Mouse (Mus musculus): ENCODE measurements at regions not wholly inside any gene's neighbourhood (a gene's known extent, or its start where the extent isn't known, plus 50 kb on each side); places are given as distances from the start of the nearest gene placed in this dataset.

GRCm38 (mm10) chr3:57910020-57910419, 62.1 kb upstream of the Pfn2 start:
- Histone ChIP-seq H3K27me3 (replicated peaks; ENCODE audit: control insufficient read depth, insufficient read depth, low read length) (no peaks in the 10 kb centered on the region), H3K4me2 (replicated peaks; ENCODE audit: low read depth) (no peak overlapping the region), H3K4me3 (ENCODE audit: low read depth, low read length) (no peak overlapping the region), H3K9me3 (ENCODE audit: control insufficient read depth) (no peaks in the 10 kb centered on the region), H3K36me3 (ENCODE audit: control insufficient read depth, insufficient read depth) (no peaks in the 10 kb centered on the region), H3K27ac (ENCODE audit: low read depth, low read length) (no peak overlapping the region), H3K4me1 (replicated peaks; ENCODE audit: control insufficient read depth, insufficient read depth, low read length) (no peaks in the 10 kb centered on the region), H3K9ac (ENCODE audit: low read depth, low read length) (no peak overlapping the region)
- no peak for TF ChIP-seq CTCF (IDR thresholded peaks at IDR 0.05; ENCODE audit: low read depth)
- ATAC-seq: no peak

- TF ChIP-seq CTCF (IDR thresholded peaks at IDR 0.05; ENCODE audit: low read depth): no peak
- H3K9me3 ChIP-seq (ENCODE audit: control insufficient read depth): no peaks in the 10 kb centered on the region
- no peaks in the 10 kb centered on the region for H3K27me3 ChIP-seq (replicated peaks; ENCODE audit: control insufficient read depth, insufficient read depth, low read length)
- 41% methylated on average over 16 of the region's 16 CpGs for WGBS
- H3K27ac ChIP-seq (ENCODE audit: low read depth, low read length): no peak overlapping the region
- no peak overlapping the region for H3K9ac ChIP-seq (ENCODE audit: low read depth, low read length)
- ATAC-seq: no peak
- no peaks in the 10 kb centered on the region for H3K4me1 ChIP-seq (replicated peaks; ENCODE audit: control insufficient read depth, insufficient read depth, low read length)
- H3K36me3 ChIP-seq (ENCODE audit: control insufficient read depth, insufficient read depth): no peaks in the 10 kb centered on the region
- H3K4me2 ChIP-seq (replicated peaks; ENCODE audit: low read depth): no peak overlapping the region
- no peak overlapping the region for H3K4me3 ChIP-seq (ENCODE audit: low read depth, low read length)
Measured at GRCm38 (mm10) chr3:57911831-57912596, 64.1 kb upstream of the Pfn2 start.

GRCm38 (mm10) chr3:57912650-57913343, 64.9 kb upstream of the Pfn2 start:
- H3K9me3 ChIP-seq (ENCODE audit: control insufficient read depth): no peaks in the 10 kb centered on the region
- WGBS: 67% methylated on average over 7 of the region's 7 CpGs
- no peaks in the 10 kb centered on the region for H3K27me3 ChIP-seq (replicated peaks; ENCODE audit: control insufficient read depth, insufficient read depth, low read length)
- H3K36me3 ChIP-seq (ENCODE audit: control insufficient read depth, insufficient read depth): no peaks in the 10 kb centered on the region
- H3K4me3 ChIP-seq (ENCODE audit: low read depth, low read length): no peak overlapping the region
- 0 out of 2 replicates have a peak, but pooled peaks have one; percentile 25 for TF ChIP-seq CTCF (IDR thresholded peaks at IDR 0.05; ENCODE audit: low read depth)
- H3K9ac ChIP-seq (ENCODE audit: low read depth, low read length): no peak overlapping the region
- ATAC-seq: no peak
- H3K27ac ChIP-seq (ENCODE audit: low read depth, low read length): no peak overlapping the region
- H3K4me2 ChIP-seq (replicated peaks; ENCODE audit: low read depth): no peak overlapping the region
- no peaks in the 10 kb centered on the region for H3K4me1 ChIP-seq (replicated peaks; ENCODE audit: control insufficient read depth, insufficient read depth, low read length)

- no peaks in the 10 kb centered on the region for H3K4me1 ChIP-seq (replicated peaks; ENCODE audit: control insufficient read depth, insufficient read depth, low read length)
- H3K27me3 ChIP-seq (replicated peaks; ENCODE audit: control insufficient read depth, insufficient read depth, low read length): no peaks in the 10 kb centered on the region
- ATAC-seq: no peak
- no peak for TF ChIP-seq CTCF (IDR thresholded peaks at IDR 0.05; ENCODE audit: low read depth)
- H3K27ac ChIP-seq (ENCODE audit: low read depth, low read length): no peak overlapping the region
- no peak overlapping the region for H3K4me3 ChIP-seq (ENCODE audit: low read depth, low read length)
- H3K9me3 ChIP-seq (ENCODE audit: control insufficient read depth): no peaks in the 10 kb centered on the region
- WGBS: 92% methylated on average over 3 of the region's 3 CpGs
- H3K36me3 ChIP-seq (ENCODE audit: control insufficient read depth, insufficient read depth): no peaks in the 10 kb centered on the region
- H3K4me2 ChIP-seq (replicated peaks; ENCODE audit: low read depth): no peak overlapping the region
- no peak overlapping the region for H3K9ac ChIP-seq (ENCODE audit: low read depth, low read length)
Measured at GRCm38 (mm10) chr3:57914687-57915086, 66.8 kb upstream of the Pfn2 start.

- no peak overlapping the region for H3K27ac ChIP-seq (ENCODE audit: low read depth, low read length)
- H3K9ac ChIP-seq (ENCODE audit: low read depth, low read length): no peak overlapping the region
- no peak for ATAC-seq
- H3K4me1 ChIP-seq (replicated peaks; ENCODE audit: control insufficient read depth, insufficient read depth, low read length): no peaks in the 10 kb centered on the region
- no peaks in the 10 kb centered on the region for H3K9me3 ChIP-seq (ENCODE audit: control insufficient read depth)
- H3K4me3 ChIP-seq (ENCODE audit: low read depth, low read length): no peak overlapping the region
- WGBS: 76% methylated on average over 2 of the region's 2 CpGs
- no peak for TF ChIP-seq CTCF (IDR thresholded peaks at IDR 0.05; ENCODE audit: low read depth)
- H3K27me3 ChIP-seq (replicated peaks; ENCODE audit: control insufficient read depth, insufficient read depth, low read length): no peaks in the 10 kb centered on the region
- no peaks in the 10 kb centered on the region for H3K36me3 ChIP-seq (ENCODE audit: control insufficient read depth, insufficient read depth)
- no peak overlapping the region for H3K4me2 ChIP-seq (replicated peaks; ENCODE audit: low read depth)
Measured at GRCm38 (mm10) chr3:57918913-57919312, 71.0 kb upstream of the Pfn2 start.

- Histone ChIP-seq H3K27me3 (replicated peaks; ENCODE audit: control insufficient read depth, insufficient read depth, low read length) (no peaks in the 10 kb centered on the region), H3K9me3 (ENCODE audit: control insufficient read depth) (no peaks in the 10 kb centered on the region), H3K4me1 (replicated peaks; ENCODE audit: control insufficient read depth, insufficient read depth, low read length) (no peaks in the 10 kb centered on the region), H3K4me2 (replicated peaks; ENCODE audit: low read depth) (no peak overlapping the region), H3K36me3 (ENCODE audit: control insufficient read depth, insufficient read depth) (no peaks in the 10 kb centered on the region), H3K9ac (ENCODE audit: low read depth, low read length) (no peak overlapping the region), H3K4me3 (ENCODE audit: low read depth, low read length) (no peak overlapping the region), H3K27ac (ENCODE audit: low read depth, low read length) (no peak overlapping the region)
- ATAC-seq: no peak
- no peak for TF ChIP-seq CTCF (IDR thresholded peaks at IDR 0.05; ENCODE audit: low read depth)
- WGBS: 73% methylated on average over 5 of the region's 5 CpGs
Measured at GRCm38 (mm10) chr3:57919390-57920089, 71.7 kb upstream of the Pfn2 start.

All from intestine, postnatal 0 days (tissue).